Mouse (Mus musculus) heart, postnatal 4 days (tissue): ENCODE measurements around the gene Efcab6. TPM values are rescaled to one million over a fixed set of nuclear protein-coding genes. Genes with fewer than 3 reads are reported as not detected.

Experiments used
- DNase-seq: peaks from one replicate; pipeline ENCODE4 v3.0.0; 2021
- total RNA-seq, 2 experiments: library from RNA; stranded (reverse); gene quantifications; 2 replicates each; pipeline ENCODE4 v1.2.3; 2021

Efcab6 gene
- total RNA-seq, 2 experiments from 2014 or later = not detected

- no peak for DNase-seq
These were observed 93.0 kb downstream of the Efcab6 start for GRCm38 (mm10) chr15:83972206-83972605.

GRCm38 (mm10) chr15:83967802-83968201 is 97.4 kb downstream of the Efcab6 start:
- no peak for DNase-seq

- DNase-seq = no peak
These were observed 100.1 kb downstream of the Efcab6 start for GRCm38 (mm10) chr15:83965126-83965525.

- DNase-seq = no peak
These were observed 106.8 kb downstream of the Efcab6 start for GRCm38 (mm10) chr15:83958376-83958775.

- DNase-seq = no peak
These were observed 108.2 kb downstream of the Efcab6 start for GRCm38 (mm10) chr15:83956996-83957395.

GRCm38 (mm10) chr15:83955948-83956707 is 109.1 kb downstream of the Efcab6 start:
- DNase-seq = peak; percentile 44

GRCm38 (mm10) chr15:83949729-83950491 is 115.3 kb downstream of the Efcab6 start:
- DNase-seq = no peak

- no peak for DNase-seq
These were observed 125.5 kb downstream of the Efcab6 start for GRCm38 (mm10) chr15:83939703-83940102.

- DNase-seq = no peak
These were observed 126.7 kb downstream of the Efcab6 start for GRCm38 (mm10) chr15:83938466-83938865.

- DNase-seq = no peak
These were observed 128.7 kb downstream of the Efcab6 start for GRCm38 (mm10) chr15:83936506-83936905.

- DNase-seq = no peak
These were observed 130.4 kb downstream of the Efcab6 start for GRCm38 (mm10) chr15:83934816-83935215.

- no peak for DNase-seq
These were observed 139.8 kb downstream of the Efcab6 start for GRCm38 (mm10) chr15:83925338-83925737.

- DNase-seq = peak; percentile 67
These were observed 140.5 kb downstream of the Efcab6 start for GRCm38 (mm10) chr15:83924656-83925055.

- no peak for DNase-seq
These were observed 149.8 kb downstream of the Efcab6 start for GRCm38 (mm10) chr15:83915376-83915775.

GRCm38 (mm10) chr15:83913028-83913714 is 152.0 kb downstream of the Efcab6 start:
- DNase-seq = no peak

- no peak for DNase-seq
These were observed 158.7 kb downstream of the Efcab6 start for GRCm38 (mm10) chr15:83906472-83906871.

GRCm38 (mm10) chr15:83897286-83897685 is 167.9 kb downstream of the Efcab6 start:
- no peak for DNase-seq

GRCm38 (mm10) chr15:83896011-83896410 is 169.2 kb downstream of the Efcab6 start:
- no peak for DNase-seq

- no peak for DNase-seq
These were observed 170.9 kb downstream of the Efcab6 start for GRCm38 (mm10) chr15:83894261-83894660.

- DNase-seq = no peak
These were observed 172.3 kb downstream of the Efcab6 start for GRCm38 (mm10) chr15:83892871-83893270.

GRCm38 (mm10) chr15:83884291-83884690 is 180.9 kb downstream of the Efcab6 start:
- no peak for DNase-seq

GRCm38 (mm10) chr15:83883821-83884220 is 181.4 kb downstream of the Efcab6 start:
- DNase-seq = no peak

- peak; percentile 68 for DNase-seq
These were observed 185.3 kb downstream of the Efcab6 start for GRCm38 (mm10) chr15:83879845-83880244.
